Mouse (Mus musculus): ENCODE results near the gene Rbm33. TPM values are rescaled to one million over a fixed set of nuclear protein-coding genes. Genes with fewer than 3 reads are reported as not detected.

Rbm33 gene
- total RNA-seq (2021), result 10 to 100 TPM; 43.9 to 46.0 TPM

- DNase-seq, result peak; percentile 87
Measured at GRCm38 (mm10) chr5:28316722-28317245, at the start of gene Rbm33. Gene Rbm33 (plus strand): TSS chr5:28317121.

- no peak for DNase-seq
Measured at GRCm38 (mm10) chr5:28267576-28267975, 49.3 kb upstream of the Rbm33 start.

- no peak for DNase-seq
Measured at GRCm38 (mm10) chr5:28269469-28269991, 47.4 kb upstream of the Rbm33 start.

- no peak for DNase-seq
Measured at GRCm38 (mm10) chr5:28272836-28273235, 44.1 kb upstream of the Rbm33 start.

GRCm38 (mm10) chr5:28277279-28277678, 39.6 kb upstream of the Rbm33 start:
- DNase-seq, result no peak

- no peak for DNase-seq
Measured at GRCm38 (mm10) chr5:28289111-28289510, 27.8 kb upstream of the Rbm33 start.

GRCm38 (mm10) chr5:28290630-28291029, 26.3 kb upstream of the Rbm33 start:
- DNase-seq, result no peak

GRCm38 (mm10) chr5:28291118-28291850, 25.6 kb upstream of the Rbm33 start:
- DNase-seq, result no peak

- DNase-seq, result no peak
Measured at GRCm38 (mm10) chr5:28292281-28292680, 24.6 kb upstream of the Rbm33 start.

- DNase-seq, result peak; percentile 90
Measured at GRCm38 (mm10) chr5:28293990-28294389, 22.9 kb upstream of the Rbm33 start.

- no peak for DNase-seq
Measured at GRCm38 (mm10) chr5:28298161-28298560, 18.8 kb upstream of the Rbm33 start.

GRCm38 (mm10) chr5:28298693-28299092, 18.2 kb upstream of the Rbm33 start:
- no peak for DNase-seq

- no peak for DNase-seq
Measured at GRCm38 (mm10) chr5:28299346-28299745, 17.6 kb upstream of the Rbm33 start.

- DNase-seq, result no peak
Measured at GRCm38 (mm10) chr5:28302671-28303070, 14.2 kb upstream of the Rbm33 start.

GRCm38 (mm10) chr5:28304551-28304950, 12.4 kb upstream of the Rbm33 start:
- no peak for DNase-seq

- no peak for DNase-seq
Measured at GRCm38 (mm10) chr5:28315526-28315925, 1.4 kb upstream of the Rbm33 start.

GRCm38 (mm10) chr5:28316151-28316721, 685 bp upstream of the Rbm33 start:
- DNase-seq, result no peak

- DNase-seq, result no peak
Measured at GRCm38 (mm10) chr5:28317253-28317916, 464 bp downstream of the Rbm33 start.

- no peak for DNase-seq
Measured at GRCm38 (mm10) chr5:28317917-28318267, 971 bp downstream of the Rbm33 start.

- DNase-seq, result no peak
Measured at GRCm38 (mm10) chr5:28318671-28319070, 1.8 kb downstream of the Rbm33 start.

- no peak for DNase-seq
Measured at GRCm38 (mm10) chr5:28321769-28322168, 4.8 kb downstream of the Rbm33 start.

- no peak for DNase-seq
Measured at GRCm38 (mm10) chr5:28322189-28322588, 5.3 kb downstream of the Rbm33 start.

GRCm38 (mm10) chr5:28323822-28324221, 6.9 kb downstream of the Rbm33 start:
- no peak for DNase-seq
